Mouse (Mus musculus) intestine, embryonic 15.5 days (tissue): Measurements from ENCODE around the gene Eif2a. TPM values are rescaled to one million over a fixed set of nuclear protein-coding genes. Genes with fewer than 3 reads are reported as not detected.

ENCODE experiments used
- ATAC-seq: fragments of 200-750 bp; cut with Nextera tagmentation; 2 replicates; pipeline ENCODE4 v1.8.0; 2017; ENCODE audit warnings: moderate TSS enrichment, moderate library complexity
- H3K27ac ChIP-seq: fragments of 300-500 bp; sonication (generic); 2 replicates; pipeline ENCODE4 v1.5.1; 2015; ENCODE audit warnings: mild to moderate bottlenecking, inconsistent platforms
- H3K27me3 ChIP-seq: fragments of 300-500 bp; sonication (generic); replicated peaks from 2 replicates; pipeline ENCODE4 v1.6.1; 2015; ENCODE audit warnings: inconsistent platforms
- H3K36me3 ChIP-seq: fragments of 300-500 bp; sonication (generic); 2 replicates; pipeline ENCODE4 v1.6.1; 2015; ENCODE audit warnings: inconsistent platforms
- H3K4me1 ChIP-seq: fragments of 300-500 bp; sonication (generic); replicated peaks from 2 replicates; pipeline ENCODE4 v1.6.1; 2015; ENCODE audit warnings: inconsistent platforms
- H3K4me2 ChIP-seq: fragments of 300-500 bp; sonication (generic); replicated peaks from 2 replicates; pipeline ENCODE4 v1.6.1; 2015; ENCODE audit warnings: mild to moderate bottlenecking, inconsistent platforms
- H3K4me3 ChIP-seq: fragments of 300-500 bp; sonication (generic); replicated peaks from 2 replicates; pipeline ENCODE4 v1.5.1; 2015; ENCODE audit warnings: inconsistent platforms
- H3K9ac ChIP-seq: fragments of 300-500 bp; sonication (generic); 2 replicates; pipeline ENCODE4 v1.6.1; 2015; ENCODE audit warnings: inconsistent platforms
- H3K9me3 ChIP-seq: fragments of 300-500 bp; sonication (generic); 2 replicates; pipeline ENCODE4 v1.6.1; 2016; ENCODE audit warnings: inconsistent platforms
- WGBS: fragments of 180-500 bp; shearing (Covaris S2); methylation state at CpG from one replicate; pipeline ENCODE4 v1.1.7; 2015; 5-methylcytosine and 5-hydroxymethylcytosine counted together
- polyA plus RNA-seq: library from polyadenylated mRNA; unstranded; fragments of >200 nt; fragmentation: Nextera tagmentation; extraction: Ambion mirVana; gene quantifications from 2 replicates; pipeline ENCODE4 v1.2.1, GENCODE M21; 2015

Gene Eif2a
- polyA plus RNA-seq, 1 experiment from 2014 or later: 58.4 TPM

- ATAC-seq: no peak
- H3K36me3 ChIP-seq: no peaks in the 10 kb centered on the region
These were observed 14.0 kb upstream of the Eif2a start for GRCm38 (mm10) chr3:58511581-58511980.

DNA sequence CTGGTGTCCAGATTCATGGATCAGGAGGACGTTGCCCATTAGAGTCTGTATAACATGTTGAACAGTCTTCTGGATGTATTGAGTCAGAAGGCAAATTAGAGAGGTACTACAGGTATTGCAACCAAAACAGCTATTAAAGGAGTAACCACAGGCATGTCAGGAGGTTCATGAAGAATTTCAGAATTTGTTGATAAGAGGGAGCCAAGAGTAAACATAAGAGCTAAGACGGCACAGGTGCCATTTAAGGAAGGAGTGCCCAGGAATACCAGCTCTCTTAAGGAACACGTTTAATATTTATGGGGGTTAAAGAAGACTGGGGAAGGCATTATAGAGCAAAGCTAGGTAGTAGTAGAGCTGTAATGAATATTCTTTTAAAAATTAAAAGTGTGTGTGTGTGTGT lies 12.9 kb upstream of the Eif2a start:
- H3K36me3 ChIP-seq: no peaks in the 10 kb centered on the region
- 53% methylated on average over 3 of the region's 3 CpGs for WGBS
- no peaks in the 10 kb centered on the region for H3K9me3 ChIP-seq
- H3K4me1 ChIP-seq: no peaks in the 10 kb centered on the region
- no peak overlapping the region for H3K4me3 ChIP-seq
- no peaks in the 10 kb centered on the region for H3K27me3 ChIP-seq
- no peak overlapping the region for H3K27ac ChIP-seq
- no peak overlapping the region for H3K4me2 ChIP-seq
- ATAC-seq: no peak
- no peak overlapping the region for H3K9ac ChIP-seq

More at GRCm38 (mm10) chr3:58511581-58511980, 14.0 kb upstream of the Eif2a start:
- no peak overlapping the region for H3K4me2 ChIP-seq
- H3K27me3 ChIP-seq: no peaks in the 10 kb centered on the region
- no peak overlapping the region for H3K27ac ChIP-seq
- no peak overlapping the region for H3K4me3 ChIP-seq
- no peak overlapping the region for H3K9ac ChIP-seq
- H3K4me1 ChIP-seq: no peaks in the 10 kb centered on the region
- no peaks in the 10 kb centered on the region for H3K9me3 ChIP-seq

DNA sequence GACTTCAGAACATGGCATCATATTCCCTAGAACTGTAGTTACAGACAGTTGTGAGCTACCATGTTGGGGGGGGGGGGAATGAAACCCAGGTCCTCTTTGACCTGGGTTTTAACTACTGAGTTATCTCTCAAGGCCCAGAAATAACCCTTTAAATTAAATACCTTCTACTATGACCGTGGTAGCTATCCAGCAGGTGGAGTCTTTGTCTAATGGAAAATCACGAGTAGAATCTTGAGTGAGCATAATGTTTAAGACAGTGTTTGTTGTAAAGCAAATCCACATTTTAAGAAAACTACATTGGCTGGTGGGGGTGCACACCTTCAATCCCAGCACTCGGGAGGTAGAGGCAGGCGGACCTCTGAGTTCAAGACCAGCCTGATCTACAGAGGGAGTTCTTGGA lies 12.1 kb upstream of the Eif2a start:
- no peak overlapping the region for H3K27ac ChIP-seq
- no peak overlapping the region for H3K4me3 ChIP-seq
- no peak for ATAC-seq
- 83% methylated on average over 4 of the region's 4 CpGs for whole genome bisulfite sequencing
- H3K27me3 ChIP-seq: no peaks in the 10 kb centered on the region
- H3K4me1 ChIP-seq: no peaks in the 10 kb centered on the region
- no peak overlapping the region for H3K4me2 ChIP-seq
- no peaks in the 10 kb centered on the region for H3K36me3 ChIP-seq
- H3K9ac ChIP-seq: no peak overlapping the region
- H3K9me3 ChIP-seq: no peaks in the 10 kb centered on the region

GRCm38 (mm10) chr3:58515947-58516601 lies 9.5 kb upstream of the Eif2a start:
- no peak overlapping the region for H3K4me3 ChIP-seq
- no peak overlapping the region for H3K9ac ChIP-seq
- H3K4me1 ChIP-seq: no peaks in the 10 kb centered on the region
- 57% methylated on average over 1 of the region's 1 CpGs for WGBS
- H3K36me3 ChIP-seq: no peaks in the 10 kb centered on the region
- no peak for ATAC-seq
- no peak overlapping the region for H3K4me2 ChIP-seq
- no peaks in the 10 kb centered on the region for H3K9me3 ChIP-seq
- H3K27ac ChIP-seq: no peak overlapping the region
- H3K27me3 ChIP-seq: no peaks in the 10 kb centered on the region

GRCm38 (mm10) chr3:58516602-58516976 lies 9.0 kb upstream of the Eif2a start:
- Histone ChIP-seq H3K4me2 (no peak overlapping the region), H3K27me3 (no peaks in the 10 kb centered on the region), H3K36me3 (0 out of 2 replicates have a peak, but pooled peaks cover 4% of the 10 kb centered on the region), H3K9ac (no peak overlapping the region), H3K4me1 (no peaks in the 10 kb centered on the region), H3K27ac (no peak overlapping the region), H3K4me3 (no peak overlapping the region), H3K9me3 (no peaks in the 10 kb centered on the region)
- ATAC-seq: no peak
- WGBS: 40% methylated on average over 7 of the region's 7 CpGs

- H3K9ac ChIP-seq: no peak overlapping the region
- H3K27ac ChIP-seq: no peak overlapping the region
- ATAC-seq: no peak
- H3K36me3 ChIP-seq: 0 out of 2 replicates have a peak, but pooled peaks cover 4% of the 10 kb centered on the region
- H3K4me3 ChIP-seq: no peak overlapping the region
- H3K27me3 ChIP-seq: no peaks in the 10 kb centered on the region
- WGBS: 65% methylated on average over 5 of the region's 5 CpGs
- no peak overlapping the region for H3K4me2 ChIP-seq
- H3K4me1 ChIP-seq: no peaks in the 10 kb centered on the region
- H3K9me3 ChIP-seq: no peaks in the 10 kb centered on the region
These were observed 8.4 kb upstream of the Eif2a start for GRCm38 (mm10) chr3:58517258-58517657.

DNA sequence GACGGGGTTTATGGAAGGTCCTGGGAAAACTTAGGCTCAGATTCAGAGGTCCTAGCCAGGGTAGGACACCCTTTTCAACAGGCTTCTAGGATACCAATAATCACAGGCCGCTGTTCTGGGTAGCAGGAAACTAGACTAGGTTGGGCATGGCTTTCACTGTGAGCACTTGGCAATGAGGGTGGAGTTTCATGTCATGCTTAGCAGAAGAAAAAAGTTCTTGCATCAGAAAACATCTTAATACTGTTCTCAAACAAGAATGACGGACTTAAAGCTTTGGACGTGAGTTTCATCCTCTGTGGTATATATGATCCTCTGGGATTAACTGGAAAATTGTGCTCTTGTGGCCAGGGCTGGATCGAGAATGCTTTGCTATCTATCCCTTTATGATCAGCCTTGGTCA lies 7.8 kb upstream of the Eif2a start:
- WGBS: 78% methylated on average over 5 of the region's 5 CpGs
- H3K4me2 ChIP-seq: no peak overlapping the region
- no peak for ATAC-seq

DNA sequence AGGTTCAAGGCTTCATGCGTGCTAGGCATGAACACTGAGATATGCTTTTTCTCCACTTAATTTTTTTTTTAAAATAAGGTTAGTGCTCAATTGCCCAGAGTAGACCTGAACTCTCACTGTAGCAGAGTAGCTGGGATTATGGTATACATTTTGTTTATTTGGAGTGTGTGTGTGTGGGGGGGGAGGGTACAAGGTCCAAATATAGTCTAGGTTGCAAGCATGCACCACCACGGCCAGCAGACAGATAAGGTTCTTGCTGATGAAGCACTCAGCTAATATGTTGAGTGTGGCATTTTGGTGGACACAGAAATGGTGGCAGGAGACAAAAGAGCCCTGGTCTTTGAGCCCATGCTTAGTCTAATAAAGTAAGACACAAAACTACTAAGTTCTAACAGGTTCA lies 6.7 kb upstream of the Eif2a start:
- Histone ChIP-seq H3K4me1 (no peaks in the 10 kb centered on the region), H3K36me3 (0 out of 2 replicates have a peak, but pooled peaks cover 6% of the 10 kb centered on the region), H3K9ac (no peak overlapping the region), H3K9me3 (no peaks in the 10 kb centered on the region), H3K27me3 (no peaks in the 10 kb centered on the region), H3K27ac (no peak overlapping the region), H3K4me2 (no peak overlapping the region), H3K4me3 (no peak overlapping the region)
- ATAC-seq: peak; percentile 23; the same call in 1 of the 2 replicates
- WGBS: 75% methylated on average over 2 of the region's 2 CpGs

More for the DNA sequence above, 7.8 kb upstream of the Eif2a start:
- Histone ChIP-seq H3K36me3 (0 out of 2 replicates have a peak, but pooled peaks cover 6% of the 10 kb centered on the region), H3K27me3 (no peaks in the 10 kb centered on the region), H3K4me1 (no peaks in the 10 kb centered on the region), H3K27ac (no peak overlapping the region), H3K4me3 (no peak overlapping the region), H3K9ac (no peak overlapping the region), H3K9me3 (no peaks in the 10 kb centered on the region)

GRCm38 (mm10) chr3:58519536-58519935 lies 6.1 kb upstream of the Eif2a start:
- Histone ChIP-seq H3K36me3 (0 out of 2 replicates have a peak, but pooled peaks cover 6% of the 10 kb centered on the region), H3K27ac (no peak overlapping the region), H3K27me3 (no peaks in the 10 kb centered on the region), H3K4me3 (no peak overlapping the region), H3K4me2 (no peak overlapping the region), H3K9ac (no peak overlapping the region), H3K9me3 (no peaks in the 10 kb centered on the region), H3K4me1 (no peaks in the 10 kb centered on the region)
- 66% methylated on average over 3 of the region's 3 CpGs for WGBS
- ATAC-seq: no peak

DNA sequence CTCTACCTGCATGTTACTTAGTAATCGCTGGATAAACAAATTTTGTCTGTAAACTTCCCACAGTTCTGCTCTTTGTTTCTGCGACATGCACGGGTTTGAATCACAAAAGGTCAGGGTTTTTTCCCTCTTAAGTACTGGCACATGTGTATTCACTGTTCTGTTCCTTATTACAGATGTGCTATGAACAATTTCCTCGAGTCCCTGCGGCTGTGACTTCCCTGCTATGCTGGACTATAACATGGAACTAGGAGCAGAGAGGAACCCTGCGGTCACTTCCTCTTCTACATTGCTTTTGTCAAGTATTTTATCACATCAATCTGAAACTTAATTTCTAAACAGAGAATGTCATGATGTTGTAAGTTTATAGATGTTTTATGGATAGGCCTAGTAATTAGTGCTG lies 5.3 kb upstream of the Eif2a start:
- ATAC-seq: no peak

DNA sequence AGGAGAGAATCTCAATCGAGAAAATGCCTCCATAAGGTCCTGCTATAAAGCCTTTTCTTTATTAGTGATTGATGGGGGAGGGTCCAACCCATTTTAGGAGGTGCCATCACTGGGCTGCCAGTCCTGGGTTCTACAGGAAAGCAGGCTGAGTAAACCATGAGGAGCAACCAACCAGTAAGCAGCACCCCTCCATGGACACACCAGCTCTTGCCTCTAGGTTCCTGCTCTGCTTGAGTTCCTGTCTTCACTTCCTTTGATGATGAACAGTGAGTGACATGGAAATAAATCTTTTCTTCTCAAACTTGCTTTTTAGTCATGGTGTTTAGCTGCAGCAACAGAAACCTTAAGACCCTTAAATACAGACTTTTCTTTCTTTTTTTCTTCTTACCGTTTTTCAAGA lies 4.3 kb upstream of the Eif2a start:
- WGBS: 87% methylated on average over 2 of the region's 2 CpGs
- Histone ChIP-seq H3K9ac (no peak overlapping the region), H3K27ac (no peak overlapping the region), H3K27me3 (no peaks in the 10 kb centered on the region), H3K9me3 (no peaks in the 10 kb centered on the region), H3K4me2 (no peak overlapping the region), H3K4me1 (no peaks in the 10 kb centered on the region), H3K4me3 (no peak overlapping the region), H3K36me3 (0 out of 2 replicates have a peak, but pooled peaks cover 6% of the 10 kb centered on the region)
- no peak for ATAC-seq

More for the DNA sequence above, 5.3 kb upstream of the Eif2a start:
- Histone ChIP-seq H3K9ac (no peak overlapping the region), H3K27ac (no peak overlapping the region), H3K4me1 (no peaks in the 10 kb centered on the region), H3K4me2 (no peak overlapping the region), H3K4me3 (no peak overlapping the region), H3K27me3 (no peaks in the 10 kb centered on the region), H3K36me3 (0 out of 2 replicates have a peak, but pooled peaks cover 6% of the 10 kb centered on the region), H3K9me3 (no peaks in the 10 kb centered on the region)
- WGBS: 87% methylated on average over 6 of the region's 6 CpGs

DNA sequence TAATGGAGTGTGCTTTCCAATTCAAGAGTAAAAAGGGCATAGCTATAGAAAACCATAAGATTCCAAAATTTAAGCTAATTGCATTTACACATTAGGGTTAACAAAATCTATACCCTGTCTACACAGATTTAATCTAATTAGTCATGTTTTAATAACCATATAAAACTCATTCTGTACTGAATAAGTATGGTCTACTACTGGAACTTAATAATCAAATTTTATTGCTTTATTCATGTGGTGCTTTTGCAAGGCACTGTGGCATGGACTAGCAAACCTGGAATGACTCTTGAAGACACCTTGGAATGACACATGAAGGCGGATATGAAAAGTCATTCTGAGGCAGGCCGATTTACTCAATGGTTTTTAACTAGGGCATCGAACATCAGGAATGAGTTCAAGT lies 2.2 kb upstream of the Eif2a start:
- 95% methylated on average over 3 of the region's 3 CpGs for WGBS

GRCm38 (mm10) chr3:58524246-58524645 lies 1.4 kb upstream of the Eif2a start:
- H3K4me1 ChIP-seq: no peaks in the 10 kb centered on the region

More for the DNA sequence above, 2.2 kb upstream of the Eif2a start:
- H3K4me1 ChIP-seq: no peaks in the 10 kb centered on the region
- ATAC-seq: no peak
- no peak overlapping the region for H3K9ac ChIP-seq
- H3K9me3 ChIP-seq: no peaks in the 10 kb centered on the region
- H3K27ac ChIP-seq: no peak overlapping the region
- H3K4me2 ChIP-seq: no peak overlapping the region
- no peak overlapping the region for H3K4me3 ChIP-seq
- 0 out of 2 replicates have a peak, but pooled peaks cover 6% of the 10 kb centered on the region for H3K36me3 ChIP-seq
- H3K27me3 ChIP-seq: no peaks in the 10 kb centered on the region

More at GRCm38 (mm10) chr3:58524246-58524645, 1.4 kb upstream of the Eif2a start:
- H3K9ac ChIP-seq: peak overlapping the region; percentile 99; the same call in 1 of the 2 replicates
- no peaks in the 10 kb centered on the region for H3K27me3 ChIP-seq
- 38% methylated on average over 4 of the region's 4 CpGs for WGBS
- peak overlapping the region; percentile 95 for H3K4me3 ChIP-seq
- H3K9me3 ChIP-seq: no peaks in the 10 kb centered on the region
- no peak for ATAC-seq
- 0 out of 2 replicates have a peak, but pooled peaks cover 6% of the 10 kb centered on the region for H3K36me3 ChIP-seq
- no peak overlapping the region for H3K27ac ChIP-seq
- H3K4me2 ChIP-seq: peak overlapping the region; percentile 59
